Mouse (Mus musculus): ENCODE results near the gene Grap. TPM values are rescaled to one million over a fixed set of nuclear protein-coding genes. Genes with fewer than 3 reads are reported as not detected.
A peak's percentile ranks its signal among the peaks of the same experiment; 100 is the strongest.

Gene Grap
- polyA plus RNA-seq (2015; fragmentation: Nextera tagmentation; extraction: Ambion mirVana) = 9.0 and 11.1 TPM in 2 replicates

DNA sequence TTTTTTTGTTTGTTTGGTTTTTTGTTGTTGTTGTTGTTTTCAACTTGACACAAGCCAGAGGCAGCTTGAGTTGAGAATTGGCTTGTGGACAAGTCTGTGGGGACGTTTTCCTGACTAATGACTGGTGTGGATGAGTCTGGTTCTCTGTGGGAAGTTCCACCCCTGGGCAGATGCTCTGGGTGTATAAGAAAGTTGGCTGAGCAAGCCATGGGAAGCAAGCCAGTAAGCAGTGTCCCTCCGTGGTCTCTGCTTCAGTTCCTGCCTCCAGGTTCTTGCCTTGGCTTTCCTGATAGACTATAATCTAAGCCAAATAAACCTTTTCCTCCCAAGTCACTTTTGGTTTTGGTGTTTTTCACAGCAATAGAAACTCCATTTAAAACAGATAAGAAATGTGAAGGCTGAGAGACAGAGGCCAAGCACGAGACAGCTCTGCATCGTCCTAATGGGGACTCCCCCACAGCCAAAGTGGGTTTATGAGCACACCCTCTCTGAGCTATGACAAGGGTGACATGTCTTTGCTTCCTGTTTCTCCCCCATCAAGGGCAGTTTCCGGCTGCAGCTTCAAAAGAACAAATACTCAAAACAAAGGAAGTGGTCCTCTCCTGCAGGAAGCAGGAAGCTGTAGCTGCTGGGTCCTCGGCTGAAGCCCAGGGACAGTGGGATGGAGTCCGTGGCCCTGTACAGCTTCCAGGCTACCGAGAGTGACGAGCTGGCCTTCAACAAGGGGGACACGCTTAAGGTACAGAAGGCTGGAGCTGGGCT is at the start of gene Grap:
Gene Grap (plus strand): TSS at position 580 of the 762 bp plus-strand sequence.
- no peak for ATAC-seq
- no peak within 1 kb of the TSS; the same call in 1 of the 2 replicates for H3K4me2 ChIP-seq (replicated peaks)
- H3K9me3 ChIP-seq = no peaks in the 10 kb centered on the region
- H3K9ac ChIP-seq (replicated peaks) = no peak within 1 kb of the TSS
- H3K4me3 ChIP-seq (replicated peaks) = no peak within 1 kb of the TSS
- 76% methylated on average over 10 of the region's 10 CpGs for WGBS
- H3K27ac ChIP-seq = no peak within 1 kb of the TSS
- H3K4me1 ChIP-seq (replicated peaks) = no peaks in the 10 kb centered on the region
- H3K27me3 ChIP-seq = no peaks in the 10 kb centered on the region
- no peaks in the 10 kb centered on the region for H3K36me3 ChIP-seq

GRCm38 (mm10) chr11:61608072-61608471 is 45.0 kb upstream of the Grap start:
- H3K9ac ChIP-seq (replicated peaks) = no peak overlapping the region
- H3K9me3 ChIP-seq = peaks cover 7% of the 10 kb centered on the region
- no peak overlapping the region for H3K4me2 ChIP-seq (replicated peaks)
- no peak for ATAC-seq
- no peaks in the 10 kb centered on the region for H3K4me1 ChIP-seq (replicated peaks)
- 83% methylated on average over 4 of the region's 4 CpGs for WGBS
- H3K4me3 ChIP-seq (replicated peaks) = no peak overlapping the region
- no peaks in the 10 kb centered on the region for H3K36me3 ChIP-seq
- no peaks in the 10 kb centered on the region for H3K27me3 ChIP-seq
- H3K27ac ChIP-seq = no peak overlapping the region

- Histone ChIP-seq H3K27ac (no peak overlapping the region), H3K9ac (replicated peaks) (no peak overlapping the region), H3K4me3 (replicated peaks) (no peak overlapping the region), H3K4me2 (replicated peaks) (no peak overlapping the region), H3K9me3 (peaks cover 4% of the 10 kb centered on the region), H3K4me1 (replicated peaks) (peaks cover 8% of the 10 kb centered on the region), H3K36me3 (no peaks in the 10 kb centered on the region), H3K27me3 (no peaks in the 10 kb centered on the region)
- ATAC-seq = no peak
- 80% methylated on average over 3 of the region's 3 CpGs for WGBS
Observed at GRCm38 (mm10) chr11:61611197-61611596, 41.9 kb upstream of the Grap start.

DNA sequence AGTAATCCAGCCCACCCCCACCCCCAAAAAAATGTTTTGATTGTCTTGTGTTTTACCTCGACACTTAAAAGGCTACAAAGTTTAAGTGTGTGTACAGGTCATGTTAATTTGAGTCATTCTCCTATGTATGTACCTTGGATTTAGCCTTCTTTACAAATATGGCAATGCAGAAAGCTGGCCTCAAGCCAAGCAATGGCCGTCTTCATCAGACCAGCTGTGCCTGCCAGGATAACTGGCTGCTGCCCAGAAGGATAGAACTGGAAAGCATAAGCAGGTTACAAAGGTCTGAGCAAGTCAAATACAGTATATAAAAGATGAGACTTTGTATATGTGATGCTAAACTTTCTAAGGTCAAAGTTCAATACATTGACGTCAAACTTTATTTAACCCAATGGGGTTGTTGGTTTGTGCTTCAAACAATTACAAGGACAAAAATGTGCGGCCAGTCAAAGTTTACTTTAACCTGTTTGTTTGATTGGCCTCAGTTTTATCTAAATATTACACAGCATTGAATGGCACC is 40.9 kb upstream of the Grap start:
- no peaks in the 10 kb centered on the region for H3K36me3 ChIP-seq
- H3K4me3 ChIP-seq (replicated peaks) = no peak overlapping the region
- H3K4me1 ChIP-seq (replicated peaks) = peaks cover 8% of the 10 kb centered on the region
- H3K27me3 ChIP-seq = peaks cover 6% of the 10 kb centered on the region
- 86% methylated on average over 4 of the region's 4 CpGs for WGBS
- no peak for ATAC-seq
- H3K4me2 ChIP-seq (replicated peaks) = no peak overlapping the region
- H3K27ac ChIP-seq = no peak overlapping the region
- no peak overlapping the region for H3K9ac ChIP-seq (replicated peaks)
- H3K9me3 ChIP-seq = no peaks in the 10 kb centered on the region

DNA sequence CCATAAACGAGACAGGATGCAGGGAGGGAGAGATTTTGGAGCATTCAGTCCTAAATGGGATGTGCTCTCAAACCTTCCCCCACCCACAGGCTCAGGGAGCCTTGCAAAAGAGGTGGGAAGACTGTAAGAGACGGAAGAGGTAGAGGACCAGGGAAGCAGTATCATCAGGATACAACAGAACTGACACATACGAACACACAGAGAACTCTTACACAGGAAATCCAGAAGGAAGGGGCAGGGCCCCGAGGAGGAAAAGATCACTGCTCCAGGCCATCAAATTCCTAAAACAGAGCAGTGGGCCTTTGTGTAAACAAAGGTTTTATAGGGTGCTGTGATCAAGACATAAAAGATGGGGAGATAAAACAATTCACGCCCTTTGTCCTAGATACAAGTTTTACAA is 38.7 kb upstream of the Grap start:
- peaks cover 8% of the 10 kb centered on the region for H3K4me1 ChIP-seq (replicated peaks)
- 76% methylated on average over 5 of the region's 5 CpGs for WGBS
- no peak overlapping the region for H3K4me2 ChIP-seq (replicated peaks)
- H3K9ac ChIP-seq (replicated peaks) = no peak overlapping the region
- peaks cover 6% of the 10 kb centered on the region for H3K27me3 ChIP-seq
- H3K36me3 ChIP-seq = no peaks in the 10 kb centered on the region
- H3K27ac ChIP-seq = no peak overlapping the region
- no peak for ATAC-seq
- H3K4me3 ChIP-seq (replicated peaks) = no peak overlapping the region
- no peaks in the 10 kb centered on the region for H3K9me3 ChIP-seq

GRCm38 (mm10) chr11:61615686-61616522 is 37.2 kb upstream of the Grap start:
- peak overlapping the region; percentile 37 for H3K9ac ChIP-seq (replicated peaks)
- H3K4me1 ChIP-seq (replicated peaks) = peaks cover 20% of the 10 kb centered on the region
- H3K27ac ChIP-seq = no peak overlapping the region
- WGBS = 10% methylated on average over 18 of the region's 22 CpGs
- H3K4me3 ChIP-seq (replicated peaks) = peak overlapping the region; percentile 20
- no peaks in the 10 kb centered on the region for H3K9me3 ChIP-seq
- H3K36me3 ChIP-seq = no peaks in the 10 kb centered on the region
- peaks cover 6% of the 10 kb centered on the region for H3K27me3 ChIP-seq
- peak; percentile 51; the same call in 1 of the 2 replicates for ATAC-seq
- H3K4me2 ChIP-seq (replicated peaks) = peak overlapping the region; percentile 51

- no peak overlapping the region for H3K4me2 ChIP-seq (replicated peaks)
- H3K4me3 ChIP-seq (replicated peaks) = no peak overlapping the region
- H3K27ac ChIP-seq = no peak overlapping the region
- H3K27me3 ChIP-seq = peaks cover 6% of the 10 kb centered on the region
- WGBS = 58% methylated on average over 9 of the region's 9 CpGs
- H3K4me1 ChIP-seq (replicated peaks) = peaks cover 20% of the 10 kb centered on the region
- no peak overlapping the region for H3K9ac ChIP-seq (replicated peaks)
- ATAC-seq = no peak
- no peaks in the 10 kb centered on the region for H3K9me3 ChIP-seq
- no peaks in the 10 kb centered on the region for H3K36me3 ChIP-seq
Observed at GRCm38 (mm10) chr11:61616523-61617292, 36.4 kb upstream of the Grap start.

DNA sequence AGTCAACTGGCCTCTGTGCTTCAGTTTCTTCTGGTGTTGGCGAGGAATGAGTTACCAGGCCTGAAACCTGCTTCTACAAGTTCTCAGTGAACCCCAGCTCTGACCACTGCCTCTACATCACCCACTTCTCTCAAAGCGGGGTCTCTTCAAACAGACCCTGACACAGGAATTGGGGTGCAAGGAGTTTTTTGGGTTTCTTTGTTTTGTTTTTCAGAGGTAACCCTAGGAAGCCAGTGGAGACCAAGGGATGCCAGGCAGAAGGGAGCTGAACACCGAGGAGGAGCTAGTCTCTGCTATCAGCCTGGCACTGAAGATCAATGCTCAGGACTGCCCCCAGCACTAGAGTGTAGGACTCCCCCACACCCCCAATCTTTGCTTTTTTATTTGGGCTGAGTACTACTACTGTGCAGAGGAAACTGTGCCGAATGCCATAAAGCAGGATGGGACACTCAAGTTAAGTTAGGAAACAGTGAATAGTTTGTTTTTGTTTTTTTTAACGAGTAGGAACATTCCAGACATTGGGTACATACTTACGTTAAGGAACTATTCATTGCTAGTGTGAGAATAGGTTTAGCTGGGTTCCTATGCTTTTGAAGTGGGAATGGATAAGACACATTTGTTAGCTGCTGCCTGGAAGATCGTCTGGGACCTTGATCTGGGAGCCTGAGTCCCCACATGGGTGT is 35.6 kb upstream of the Grap start:
- 78% methylated on average over 7 of the region's 7 CpGs for WGBS
- no peak for ATAC-seq
- Histone ChIP-seq H3K4me1 (replicated peaks) (peaks cover 20% of the 10 kb centered on the region), H3K9me3 (no peaks in the 10 kb centered on the region), H3K4me2 (replicated peaks) (no peak overlapping the region), H3K9ac (replicated peaks) (no peak overlapping the region), H3K36me3 (no peaks in the 10 kb centered on the region), H3K4me3 (replicated peaks) (no peak overlapping the region), H3K27me3 (peaks cover 6% of the 10 kb centered on the region), H3K27ac (no peak overlapping the region)

DNA sequence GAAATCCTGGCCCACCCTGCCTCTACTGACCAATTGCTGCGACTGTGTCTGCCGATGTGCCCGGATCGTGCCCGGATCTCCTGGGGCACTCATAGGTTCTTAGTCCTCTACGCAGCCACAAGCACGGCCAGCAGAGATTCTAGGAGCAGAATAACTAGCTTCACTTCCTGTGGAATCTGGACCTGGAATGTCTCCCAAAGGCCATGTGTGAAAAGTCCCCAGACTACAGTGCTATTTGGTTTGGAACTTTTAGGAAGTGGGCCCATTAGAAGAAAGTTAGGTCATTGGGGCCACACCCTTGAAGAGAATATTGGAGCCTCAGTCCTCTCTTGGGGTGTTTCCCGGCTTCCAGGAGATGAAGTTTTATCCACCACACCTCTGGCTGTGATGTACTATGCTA is 34.9 kb upstream of the Grap start:
- no peak for ATAC-seq
- H3K4me2 ChIP-seq (replicated peaks) = no peak overlapping the region
- no peaks in the 10 kb centered on the region for H3K36me3 ChIP-seq
- H3K27ac ChIP-seq = no peak overlapping the region
- H3K9me3 ChIP-seq = no peaks in the 10 kb centered on the region
- peaks cover 20% of the 10 kb centered on the region for H3K4me1 ChIP-seq (replicated peaks)
- WGBS = 91% methylated on average over 8 of the region's 8 CpGs
- peaks cover 6% of the 10 kb centered on the region for H3K27me3 ChIP-seq
- H3K4me3 ChIP-seq (replicated peaks) = no peak overlapping the region
- no peak overlapping the region for H3K9ac ChIP-seq (replicated peaks)

DNA sequence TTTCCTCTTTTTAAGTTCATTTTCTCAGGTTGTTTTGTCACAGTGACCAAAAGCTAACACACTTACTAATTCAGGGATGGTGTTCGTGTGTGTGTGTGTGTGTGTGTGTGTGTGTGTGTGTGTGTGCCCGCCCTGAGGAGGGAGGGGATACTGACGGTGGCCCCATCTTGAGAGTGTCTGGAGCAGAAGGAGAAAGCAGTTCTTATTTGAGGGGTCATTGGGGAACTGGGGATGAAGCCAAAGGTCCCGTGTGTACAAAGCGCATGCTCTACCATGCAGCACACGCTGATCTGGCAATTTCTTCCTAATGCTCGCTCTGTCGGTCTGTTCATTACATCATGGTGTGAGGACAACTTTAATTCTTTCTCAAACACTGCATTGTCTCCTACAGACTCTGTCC is 34.5 kb upstream of the Grap start:
- 84% methylated on average over 8 of the region's 8 CpGs for WGBS
- Histone ChIP-seq H3K9ac (replicated peaks) (no peak overlapping the region), H3K4me3 (replicated peaks) (no peak overlapping the region), H3K27ac (no peak overlapping the region), H3K36me3 (no peaks in the 10 kb centered on the region), H3K27me3 (peaks cover 6% of the 10 kb centered on the region), H3K4me1 (replicated peaks) (peaks cover 20% of the 10 kb centered on the region), H3K9me3 (no peaks in the 10 kb centered on the region), H3K4me2 (replicated peaks) (no peak overlapping the region)
- ATAC-seq = no peak

- 14% methylated on average over 6 of the region's 6 CpGs for WGBS
- H3K27ac ChIP-seq = no peak overlapping the region
- H3K36me3 ChIP-seq = no peaks in the 10 kb centered on the region
- H3K9ac ChIP-seq (replicated peaks) = peak overlapping the region; percentile 52; the same call in 1 of the 2 replicates
- peaks cover 20% of the 10 kb centered on the region for H3K4me1 ChIP-seq (replicated peaks)
- ATAC-seq = no peak
- peak overlapping the region; percentile 66 for H3K4me2 ChIP-seq (replicated peaks)
- H3K27me3 ChIP-seq = peaks cover 6% of the 10 kb centered on the region
- H3K9me3 ChIP-seq = no peaks in the 10 kb centered on the region
- H3K4me3 ChIP-seq (replicated peaks) = peak overlapping the region; percentile 40
Observed at GRCm38 (mm10) chr11:61619356-61619755, 33.7 kb upstream of the Grap start.

Measured in midbrain, embryonic 13.5 days (tissue).